ENCODE assay signal across 8 mouse cellular contexts in the genomic region with DNA sequence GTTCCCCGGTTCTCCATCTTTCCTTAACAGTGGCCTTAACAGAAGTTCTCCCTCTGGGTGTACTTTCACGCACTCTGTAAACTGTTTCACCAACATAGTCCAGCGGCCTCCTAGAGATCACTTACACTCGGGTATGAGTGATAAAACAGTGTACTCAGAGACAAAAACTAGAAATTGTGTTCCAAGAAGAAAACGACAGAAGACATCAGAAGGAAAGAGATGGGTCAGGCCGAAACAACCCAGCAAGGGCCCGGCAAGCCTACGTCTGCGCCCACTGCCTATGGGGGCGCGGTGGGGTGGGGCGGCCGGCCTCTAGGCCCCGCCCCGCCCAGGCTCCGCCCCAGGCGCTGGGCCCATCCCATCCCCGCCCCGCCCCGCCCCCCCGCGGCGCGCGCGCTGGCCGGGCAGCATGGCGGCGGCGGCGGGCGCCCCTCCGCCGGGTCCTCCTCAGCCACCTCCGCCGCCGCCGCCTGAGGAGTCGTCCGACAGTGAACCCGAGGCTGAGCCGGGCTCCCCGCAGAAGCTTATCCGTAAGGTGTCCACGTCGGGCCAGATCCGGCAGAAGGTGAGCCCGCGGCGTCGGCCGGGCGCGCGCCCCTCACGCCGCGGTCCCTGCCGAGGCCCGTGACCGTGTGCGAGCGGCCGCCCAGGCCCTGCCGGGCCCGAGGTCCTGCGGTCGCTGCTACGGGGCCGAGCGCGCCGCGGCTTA. TPM values are rescaled to one million over a fixed set of nuclear protein-coding genes. Genes with fewer than 3 reads are reported as not detected.
DNase-seq lines count a peak whose midpoint lies in the region; ATAC-seq and TF ChIP-seq lines count a peak whose summit lies in the region.

A gene (plus strand): TSS at position 396 of the 709 bp plus-strand sequence.

- under 1% methylated on average over 67 of the region's 74 CpGs for WGBS in bone marrow, adult 2 months
- WGBS in embryonic facial prominence, embryonic 13.5 days = under 1% methylated on average over 62 of the region's 74 CpGs
- WGBS in liver, adult 2 months = under 1% methylated on average over 64 of the region's 74 CpGs

- peak within 1 kb of the TSS; percentile 98 for H3K9ac ChIP-seq in embryonic facial prominence, embryonic 13.5 days
- H3K9ac ChIP-seq in liver, adult 2 months (ENCODE audit: low read depth, low read length) = peak within 1 kb of the TSS; percentile 91

- peak; percentile 29; the same call in 1 of the 2 replicates for TF ChIP-seq POLR2A in bone marrow, adult 2 months (IDR thresholded peaks at IDR 0.05; ENCODE audit: borderline replicate concordance, control insufficient read depth, low read depth, low read length)
- TF ChIP-seq POLR2A in liver, adult 2 months (IDR thresholded peaks at IDR 0.05; ENCODE audit: extremely low read depth, insufficient read depth, low read length) = no peak

- peak within 1 kb of the TSS; percentile 94 for H3K4me2 ChIP-seq in embryonic facial prominence, embryonic 13.5 days

- H3K27ac ChIP-seq in bone marrow, adult 2 months (ENCODE audit: control insufficient read depth, insufficient read depth, low read depth, low read length, poor library complexity) = peak within 1 kb of the TSS; percentile 90
- H3K27ac ChIP-seq in embryonic facial prominence, embryonic 13.5 days = peak within 1 kb of the TSS; percentile 73; the same call in 1 of the 2 replicates
- peak within 1 kb of the TSS; percentile 59 for H3K27ac ChIP-seq in liver, adult 2 months (replicated peaks; ENCODE audit: insufficient read depth, low read depth, low read length)

- no peaks in the 10 kb centered on the region for H3K36me3 ChIP-seq in embryonic facial prominence, embryonic 13.5 days
- H3K36me3 ChIP-seq in liver, adult 2 months (ENCODE audit: control insufficient read depth, insufficient read depth, low read length) = no peaks in the 10 kb centered on the region

- H3K4me3 ChIP-seq in bone marrow, adult 2 months (replicated peaks; ENCODE audit: control insufficient read depth, low read depth, low read length) = peak within 1 kb of the TSS; percentile 98
- peak within 1 kb of the TSS; percentile 97 for H3K4me3 ChIP-seq in embryonic facial prominence, embryonic 13.5 days
- H3K4me3 ChIP-seq in liver, adult 2 months (ENCODE audit: insufficient read depth, low read depth, low read length) = peak within 1 kb of the TSS; percentile 80

- no peaks in the 10 kb centered on the region for H3K9me3 ChIP-seq in embryonic facial prominence, embryonic 13.5 days

- H3K4me1 ChIP-seq in bone marrow, adult 2 months (ENCODE audit: control insufficient read depth, insufficient read depth, low read length) = peaks cover 10% of the 10 kb centered on the region
- H3K4me1 ChIP-seq in embryonic facial prominence, embryonic 13.5 days = peaks cover 37% of the 10 kb centered on the region
- peaks cover 6% of the 10 kb centered on the region for H3K4me1 ChIP-seq in liver, adult 2 months (ENCODE audit: control insufficient read depth, insufficient read depth, low read length)

- peak; percentile 93 for ATAC-seq in embryonic facial prominence, embryonic 13.5 days (ENCODE audit: insufficient number of reproducible peaks, insufficient read depth, low FRiP score, low TSS enrichment, low read depth)
- peak; percentile 30; the same call in 1 of the 2 replicates for ATAC-seq in monocyte, adult 5-6 weeks (replicated peaks; ENCODE audit: insufficient number of reproducible peaks, low FRiP score, low TSS enrichment, poor library complexity, severe bottlenecking)

- H3K79me2 ChIP-seq in liver, adult 2 months (ENCODE audit: control insufficient read depth, insufficient read depth, low read length) = peaks cover 25% of the 10 kb centered on the region; the same call in 1 of the 2 replicates

- no peak for TF ChIP-seq CTCF in bone marrow, adult 2 months (IDR thresholded peaks at IDR 0.05; ENCODE audit: control insufficient read depth, insufficient read depth, low read length)
- no peak for TF ChIP-seq CTCF in liver, adult 2 months (IDR thresholded peaks at IDR 0.05; ENCODE audit: low read depth, low read length)

- no peaks in the 10 kb centered on the region for H3K27me3 ChIP-seq in embryonic facial prominence, embryonic 13.5 days
- H3K27me3 ChIP-seq in liver, adult 2 months (ENCODE audit: control insufficient read depth, insufficient read depth, low read length) = no peaks in the 10 kb centered on the region

- DNase-seq in CD4-positive helper T cell, adult 2 months (ENCODE audit: low read depth, low spot score) = peak; percentile 84
- DNase-seq in heart, adult 9 months (ENCODE audit: low spot score in 2 of 2) = peak; percentile 61 to 70
- peak; percentile 57 for DNase-seq in kidney, adult 9 months
- peak; percentile 37 for DNase-seq in liver, adult 2 months (ENCODE audit: extremely low read depth, low read depth, low spot score)
- DNase-seq in spleen, postnatal 36 days (ENCODE audit: low spot score in 2 of 2) = peak; percentile 66 to 73

RNA-seq across cellular contexts. Expression of the gene that starts here (rescaled TPM):
- polyA plus RNA-seq in bone marrow, adult 2 months (2011; ENCODE audit: insufficient read depth, insufficient read length, low replicate concordance, missing spikeins) = 33.5 and 56.0 TPM in 2 replicates
- polyA plus RNA-seq in embryonic facial prominence, embryonic 13.5 days (2015; fragmentation: Nextera tagmentation; extraction: Ambion mirVana) = 28.8 and 33.0 TPM in 2 replicates
- 12.4 and 14.8 TPM in 2 replicates for total RNA-seq in liver, adult 2 months (2014; rRNA removed)
- polyA plus RNA-seq in liver, adult 2 months (2012; rRNA removed) = 7.1 and 9.6 TPM in 2 replicates
- total RNA-seq in monocyte, adult 5-6 weeks (2017) = 98.9 to 146 TPM (median 146 TPM) in 3 replicates

Comparison
In these comparisons a context has a peak if more than half of its experiments do, and no peak if none do; other contexts are left out.
1. Peak in every context shown above with its lines: DNase-seq, ATAC-seq, H3K4me3 ChIP-seq and H3K27ac ChIP-seq.